Mouse (Mus musculus): ENCODE results near the gene Catsper2.
"Not testable (repeated sequence)": the region's sequence is repeated elsewhere in the genome, so short reads cannot be mapped to it uniquely, and the experiment has no call there.

The Catsper2 gene

DNA sequence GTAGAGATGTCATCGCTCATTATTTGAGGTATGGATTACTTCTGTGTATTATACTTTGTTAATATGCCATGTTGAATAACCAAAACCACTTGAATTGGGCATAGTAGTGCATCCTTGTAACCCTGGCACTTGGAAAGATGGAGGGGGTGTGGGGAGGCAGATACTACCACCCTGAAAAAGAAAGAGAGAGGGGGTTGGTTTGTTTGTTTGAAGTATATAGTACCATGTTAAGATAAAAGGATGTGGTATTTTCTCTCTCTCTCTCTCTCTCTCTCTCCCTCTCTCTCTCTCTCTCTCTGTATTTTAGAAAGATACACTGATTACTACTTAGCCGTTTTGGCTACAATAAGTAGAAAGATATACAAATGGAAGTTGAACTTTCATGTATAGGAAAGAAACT lies 12.3 kb upstream of the Catsper2 start:
- no peak for DNase-seq

- no peak for DNase-seq
Measured at GRCm38 (mm10) chr2:121423166-121423565, 9.6 kb upstream of the Catsper2 start.

DNA sequence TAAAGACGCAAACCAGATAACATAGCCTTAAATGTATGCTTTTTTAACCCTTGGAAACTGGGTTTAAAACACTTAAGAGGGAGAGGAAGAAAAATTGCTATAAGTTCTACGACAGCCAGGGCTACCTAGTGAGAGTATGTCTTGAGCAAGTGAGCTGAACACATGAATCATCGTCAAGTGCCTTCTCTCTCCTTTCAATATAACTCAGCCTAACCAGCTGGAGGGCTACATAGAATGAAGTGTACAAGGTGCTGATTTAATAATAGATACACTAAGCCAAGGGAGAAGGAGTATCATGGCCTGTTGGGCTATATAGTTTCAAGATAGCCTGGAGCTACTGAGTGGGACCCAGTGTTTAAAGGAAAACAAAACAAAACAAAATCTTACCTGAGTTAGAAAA lies 4.9 kb upstream of the Catsper2 start:
- DNase-seq: no peak

DNA sequence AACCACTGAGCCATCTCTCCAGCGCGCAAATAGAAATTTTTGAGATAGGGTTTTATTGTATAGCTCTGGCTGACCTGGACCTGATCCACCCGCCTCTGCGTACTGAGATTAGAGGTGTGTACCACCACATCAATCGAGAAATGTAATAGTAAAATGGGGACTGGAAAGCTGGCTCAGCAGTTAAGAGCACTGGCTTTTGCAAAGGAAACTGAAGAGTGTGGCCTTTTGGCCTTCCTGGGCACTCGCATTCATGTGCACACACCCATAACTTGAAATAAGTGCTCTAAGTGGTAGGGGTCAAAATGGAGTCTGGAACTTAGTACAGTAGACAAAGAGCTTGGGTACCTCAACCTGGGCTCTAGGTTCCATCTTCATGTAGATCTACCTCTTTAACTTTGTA lies 2.8 kb upstream of the Catsper2 start:
- no peak for DNase-seq

- no peak for DNase-seq
Measured at GRCm38 (mm10) chr2:121415591-121415990, 2.0 kb upstream of the Catsper2 start.

DNA sequence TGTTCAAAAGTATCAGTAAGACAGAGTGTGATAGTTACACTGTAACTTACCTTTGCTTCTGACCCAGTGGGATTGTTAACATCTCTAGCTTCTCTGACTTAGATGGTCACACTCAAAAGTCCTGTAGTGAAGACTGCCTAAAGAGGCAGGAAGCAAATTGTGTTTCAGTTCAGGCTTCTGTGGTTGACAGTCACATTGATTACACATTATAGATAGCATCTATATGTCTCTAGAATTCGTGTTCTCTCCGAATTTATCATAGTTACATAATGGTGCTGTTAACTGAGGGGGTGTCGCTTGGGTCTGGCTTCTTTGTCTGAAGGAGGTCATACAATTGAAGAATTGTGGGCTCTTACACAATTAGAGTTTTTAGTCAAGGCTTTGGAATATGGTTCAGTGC lies 1.5 kb upstream of the Catsper2 start:
- no peak for DNase-seq

DNA sequence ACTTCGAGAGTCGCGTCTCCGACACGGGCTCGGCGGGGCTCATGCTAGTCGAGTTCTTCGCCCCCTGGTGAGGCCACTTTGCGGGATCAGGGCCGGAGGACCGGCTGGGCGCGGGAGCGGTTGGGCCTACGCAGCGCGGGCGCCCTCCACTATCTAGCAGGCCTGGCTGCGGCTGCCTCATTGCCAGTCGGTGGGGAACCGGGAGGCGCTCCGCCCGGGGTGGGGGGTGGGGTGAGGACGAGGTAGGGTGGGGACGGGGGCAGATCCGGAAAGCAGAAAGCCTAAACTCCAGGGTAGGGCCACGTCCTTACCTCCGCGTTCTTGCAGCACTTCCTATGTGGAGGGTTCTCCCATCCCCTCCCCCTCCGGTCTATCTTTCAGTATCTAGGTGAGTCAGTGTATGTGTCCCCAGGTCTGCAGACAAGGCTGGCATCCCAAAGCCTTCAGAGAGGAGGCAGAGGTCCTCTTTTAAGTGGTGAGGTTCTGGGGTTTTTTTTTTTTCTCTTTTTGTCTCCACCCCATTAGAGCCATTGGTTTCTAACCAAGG lies 620 bp upstream of the Catsper2 start:
- no peak for DNase-seq

GRCm38 (mm10) chr2:121412843-121413386 lies 677 bp downstream of the Catsper2 start:
- DNase-seq: no peak

GRCm38 (mm10) chr2:121408160-121408559 lies 5.4 kb downstream of the Catsper2 start:
- DNase-seq: peak in 1 of 2 experiments; percentile 68

- DNase-seq: no peak
Measured at GRCm38 (mm10) chr2:121403296-121403695, 10.3 kb downstream of the Catsper2 start.

DNA sequence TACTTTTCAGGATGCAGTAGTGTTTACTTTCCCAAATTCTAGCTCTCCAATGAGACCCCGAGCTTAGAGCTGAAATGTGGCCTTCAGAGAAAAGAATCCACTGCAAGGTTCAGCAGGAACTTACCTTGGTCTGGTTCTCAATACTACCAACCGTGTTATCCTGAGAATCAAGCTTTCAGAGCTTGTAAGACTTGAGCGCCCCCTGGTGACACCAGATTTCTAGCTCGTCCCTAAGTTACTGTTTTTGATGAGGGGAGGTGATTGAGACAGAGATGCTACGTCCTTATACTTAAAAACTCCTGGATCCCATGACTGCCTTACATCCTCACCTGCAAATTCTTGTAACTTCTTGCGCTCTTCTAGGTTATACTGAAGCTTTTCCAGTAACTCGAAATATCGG lies 17.0 kb downstream of the Catsper2 start:
- DNase-seq: peak; percentile 51 to 79

- not testable (repeated sequence) for DNase-seq
Measured at GRCm38 (mm10) chr2:121386961-121387575, 26.5 kb downstream of the Catsper2 start, which contains the start of gene Strc. TSS of gene Strc (minus strand) at chr2:121387168.

DNA sequence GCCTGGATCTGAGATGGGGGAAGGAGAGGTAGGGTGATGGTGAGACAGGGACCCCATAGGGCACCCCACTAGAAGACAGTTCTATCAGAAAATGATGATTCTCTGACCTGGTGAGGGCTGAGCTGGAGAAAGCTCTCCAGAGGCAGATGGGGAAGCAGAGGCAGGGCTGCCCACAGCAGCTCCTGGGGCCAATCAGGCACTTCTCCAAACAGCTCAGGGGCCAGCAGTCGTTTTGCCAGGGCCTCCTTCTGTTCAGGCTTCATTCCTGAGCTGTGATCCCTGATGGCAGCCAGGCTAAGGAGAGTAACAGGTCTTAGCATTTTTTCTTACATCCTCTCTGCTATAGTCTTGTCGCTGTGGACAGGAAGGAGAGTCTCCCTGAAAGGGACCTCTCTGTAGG lies 38.8 kb downstream of the Catsper2 start:
- no peak for DNase-seq

DNA sequence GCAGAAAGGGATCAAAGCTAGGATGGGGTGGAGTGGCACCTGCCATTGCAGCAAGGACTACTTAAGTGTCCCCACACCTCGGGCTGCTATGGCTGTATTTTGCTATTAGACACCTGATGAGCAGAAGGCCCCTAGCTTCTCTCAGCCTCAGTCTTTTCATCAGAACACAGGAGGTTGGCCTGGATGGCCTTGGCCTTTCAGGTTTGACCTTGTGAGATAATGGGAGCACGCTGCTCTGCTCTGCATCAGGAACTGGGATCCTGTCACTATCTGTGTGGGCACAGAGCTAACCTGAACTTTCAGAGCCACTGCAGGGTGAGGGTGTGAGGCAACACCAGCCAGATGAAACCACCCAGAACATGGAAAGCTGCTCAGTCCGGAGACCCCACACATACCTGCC lies 41.3 kb downstream of the Catsper2 start:
- DNase-seq: no peak

DNA sequence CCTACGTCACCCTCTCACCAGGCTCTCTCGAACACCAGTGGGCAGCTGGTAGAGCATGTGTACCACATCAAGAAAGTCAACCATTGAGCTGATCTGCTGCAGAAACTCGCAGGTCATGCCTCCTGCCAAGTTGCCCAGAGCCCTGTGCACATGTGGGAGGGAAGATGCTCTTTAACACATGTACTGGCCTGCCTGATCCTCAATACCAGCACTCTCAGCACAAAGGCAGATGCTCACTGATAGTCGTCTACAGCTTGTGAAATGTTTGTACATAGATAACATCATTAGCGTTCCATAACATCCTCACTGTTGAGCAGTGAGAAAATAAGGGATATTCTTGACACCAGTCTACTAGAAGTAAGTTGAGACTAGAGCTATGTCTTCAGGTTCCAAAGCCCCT lies 42.7 kb downstream of the Catsper2 start:
- no peak for DNase-seq

- DNase-seq: no peak
Measured at GRCm38 (mm10) chr2:121368831-121369230, 44.8 kb downstream of the Catsper2 start.

GRCm38 (mm10) chr2:121363656-121364055 lies 49.9 kb downstream of the Catsper2 start:
- DNase-seq: no peak

GRCm38 (mm10) chr2:121359461-121359860 lies 54.1 kb downstream of the Catsper2 start:
- no peak for DNase-seq

DNA sequence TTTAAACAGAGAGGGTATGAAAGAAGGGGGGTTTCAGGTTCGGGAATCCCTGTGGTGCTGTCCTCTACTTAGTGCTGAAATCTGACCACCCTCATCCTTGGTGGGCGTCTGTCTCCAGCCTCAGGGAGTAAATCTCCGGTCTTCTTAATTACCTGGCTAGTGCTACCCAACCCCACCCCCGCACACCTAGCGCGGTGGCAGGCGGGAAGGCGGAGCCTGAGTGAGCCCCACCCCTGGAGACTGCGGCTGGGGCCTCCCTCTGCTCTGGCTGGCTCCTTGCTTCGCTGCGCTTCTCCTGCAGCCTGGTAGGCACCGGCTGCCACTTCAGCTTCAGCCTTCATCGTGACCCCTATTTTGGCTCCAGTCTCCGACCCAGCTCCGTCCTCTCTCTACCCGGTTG lies 55.2 kb downstream of the Catsper2 start:
- DNase-seq: peak; percentile 63 to 69

GRCm38 (mm10) chr2:121357961-121358360 lies 55.6 kb downstream of the Catsper2 start:
- DNase-seq: no peak

- DNase-seq: no peak
Measured at GRCm38 (mm10) chr2:121357494-121357893, 56.1 kb downstream of the Catsper2 start, which contains the start of gene Ckmt1. TSS of gene Ckmt1 (plus strand) at chr2:121357714.

GRCm38 (mm10) chr2:121354820-121355592 lies 58.6 kb downstream of the Catsper2 start, which contains the start of gene Ppip5k1:
TSS of gene Ppip5k1 (minus strand) at chr2:121355396.
- peak; percentile 97 to 98 for DNase-seq

GRCm38 (mm10) chr2:121354378-121354777 lies 59.2 kb downstream of the Catsper2 start:
- DNase-seq: no peak

- DNase-seq: no peak
Measured at GRCm38 (mm10) chr2:121353156-121353555, 60.4 kb downstream of the Catsper2 start.
